Mouse (Mus musculus): Measurements from ENCODE around the gene Rassf2.

- no peak for TF ChIP-seq CTCF (IDR thresholded peaks at IDR 0.05; ENCODE audit: extremely low read depth, insufficient read length, insufficient replicate concordance, low read depth, low read length)
- TF ChIP-seq POLR2A (IDR thresholded peaks at IDR 0.05; ENCODE audit: low read depth, low read length) = no peak
These were observed 35.1 kb downstream of the Rassf2 start for GRCm38 (mm10) chr2:131994971-131995370.
